Mouse (Mus musculus): Measurements from ENCODE around the gene Lrrc4c. TPM values are rescaled to one million over a fixed set of nuclear protein-coding genes. Genes with fewer than 3 reads are reported as not detected.

Lrrc4c gene
- total RNA-seq, 2 experiments from 2014 or later: 127 to 128 TPM

Small RNA genes lying within 50 kb of the gene (microRNA-seq; reads per million reads assigned to microRNA genes)
- gene Gm44320: 0 reads per million in 2 experiments

Data from left cerebral cortex, postnatal 14 days (tissue).